Mouse (Mus musculus) layer of hippocampus, adult 9-11 months (tissue): ENCODE results near the gene Mbnl2.
"Not testable (repeated sequence)": the region's sequence is repeated elsewhere in the genome, so short reads cannot be mapped to it uniquely, and the experiment has no call there.

Experiments
- DNase-seq: peaks from one replicate; pipeline ENCODE4 v3.0.0; 2022

Mbnl2 gene

GRCm38 (mm10) chr14:120330881-120331514 lies 55.5 kb downstream of the Mbnl2 start:
- no peak for DNase-seq

- DNase-seq = no peak
Measured at GRCm38 (mm10) chr14:120333465-120334243, 58.2 kb downstream of the Mbnl2 start.

GRCm38 (mm10) chr14:120335366-120335765 lies 59.9 kb downstream of the Mbnl2 start:
- DNase-seq = no peak

GRCm38 (mm10) chr14:120335871-120336270 lies 60.4 kb downstream of the Mbnl2 start:
- no peak for DNase-seq

GRCm38 (mm10) chr14:120336380-120336779 lies 60.9 kb downstream of the Mbnl2 start:
- DNase-seq = no peak

- no peak for DNase-seq
Measured at GRCm38 (mm10) chr14:120336841-120337240, 61.4 kb downstream of the Mbnl2 start.

GRCm38 (mm10) chr14:120337731-120338462 lies 62.4 kb downstream of the Mbnl2 start:
- DNase-seq = peak; percentile 30

GRCm38 (mm10) chr14:120338706-120339105 lies 63.2 kb downstream of the Mbnl2 start:
- no peak for DNase-seq

GRCm38 (mm10) chr14:120341912-120342311 lies 66.4 kb downstream of the Mbnl2 start:
- no peak for DNase-seq

GRCm38 (mm10) chr14:120342321-120342720 lies 66.9 kb downstream of the Mbnl2 start:
- DNase-seq = no peak

GRCm38 (mm10) chr14:120344641-120345040 lies 69.2 kb downstream of the Mbnl2 start:
- DNase-seq = no peak

- no peak for DNase-seq
Measured at GRCm38 (mm10) chr14:120347410-120348315, 72.2 kb downstream of the Mbnl2 start.

GRCm38 (mm10) chr14:120349332-120349731 lies 73.9 kb downstream of the Mbnl2 start:
- no peak for DNase-seq

GRCm38 (mm10) chr14:120352136-120352843 lies 76.8 kb downstream of the Mbnl2 start:
- no peak for DNase-seq

GRCm38 (mm10) chr14:120353211-120353610 lies 77.7 kb downstream of the Mbnl2 start:
- DNase-seq = no peak

GRCm38 (mm10) chr14:120354595-120354994 lies 79.1 kb downstream of the Mbnl2 start:
- DNase-seq = no peak

GRCm38 (mm10) chr14:120355040-120355741 lies 79.7 kb downstream of the Mbnl2 start:
- DNase-seq = peak; percentile 48

- no peak for DNase-seq
Measured at GRCm38 (mm10) chr14:120355742-120356440, 80.4 kb downstream of the Mbnl2 start.

GRCm38 (mm10) chr14:120357321-120358070 lies 82.0 kb downstream of the Mbnl2 start:
- DNase-seq = no peak

GRCm38 (mm10) chr14:120359608-120360007 lies 84.1 kb downstream of the Mbnl2 start:
- not testable (repeated sequence) for DNase-seq
